Mouse (Mus musculus): Measurements from ENCODE around the gene Gm26920. TPM values are rescaled to one million over a fixed set of nuclear protein-coding genes. Genes with fewer than 3 reads are reported as not detected.

Gene Gm26920
- polyA plus RNA-seq, 1 experiment: not detected

DNA sequence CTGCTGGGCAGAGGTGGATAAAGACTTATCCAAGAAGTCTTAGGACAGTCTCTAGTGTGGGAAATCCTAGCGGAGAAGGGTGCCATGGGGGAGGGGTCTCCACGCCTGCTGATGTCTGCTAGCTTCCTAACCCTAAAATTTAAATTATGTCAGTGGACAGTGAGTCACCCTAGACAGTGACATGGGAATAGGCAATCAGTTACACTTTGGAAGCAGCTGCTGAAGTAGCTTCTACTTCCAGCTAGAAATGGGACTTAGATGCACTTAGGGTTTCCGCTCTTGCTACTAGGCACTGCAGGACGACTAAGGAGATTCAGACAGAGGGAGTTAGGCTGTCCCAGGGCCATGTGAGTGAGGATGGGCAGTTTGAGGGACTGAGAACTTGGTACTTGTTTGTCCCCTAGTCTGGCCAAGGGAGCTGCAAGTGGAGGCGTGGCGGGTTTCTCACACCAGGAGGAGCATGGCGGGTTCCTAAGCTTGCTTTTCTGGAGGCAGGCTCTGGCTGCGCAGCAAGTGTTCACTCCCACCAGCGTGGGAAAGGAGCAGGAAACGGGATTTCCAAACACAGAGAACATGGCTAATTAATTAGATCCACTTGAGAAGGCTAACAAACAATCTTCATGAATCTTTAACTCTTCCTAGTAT is 79.5 kb downstream of the Gm26920 start:
- Histone ChIP-seq H3K27ac (ENCODE audit: insufficient read depth, low read depth, low read length) (no peak overlapping the region), H3K4me3 (ENCODE audit: insufficient read depth, low read depth, low read length) (no peak overlapping the region), H3K4me1 (ENCODE audit: control insufficient read depth, insufficient read depth, low read length) (peaks cover 14% of the 10 kb centered on the region)
- WGBS: 48% methylated on average over 10 of the region's 10 CpGs
- TF ChIP-seq POLR2A (IDR thresholded peaks at IDR 0.05; ENCODE audit: insufficient read depth, low read depth, low read length): no peak
- TF ChIP-seq CTCF (IDR thresholded peaks at IDR 0.05; ENCODE audit: insufficient read depth, low read depth, low read length): no peak

DNA sequence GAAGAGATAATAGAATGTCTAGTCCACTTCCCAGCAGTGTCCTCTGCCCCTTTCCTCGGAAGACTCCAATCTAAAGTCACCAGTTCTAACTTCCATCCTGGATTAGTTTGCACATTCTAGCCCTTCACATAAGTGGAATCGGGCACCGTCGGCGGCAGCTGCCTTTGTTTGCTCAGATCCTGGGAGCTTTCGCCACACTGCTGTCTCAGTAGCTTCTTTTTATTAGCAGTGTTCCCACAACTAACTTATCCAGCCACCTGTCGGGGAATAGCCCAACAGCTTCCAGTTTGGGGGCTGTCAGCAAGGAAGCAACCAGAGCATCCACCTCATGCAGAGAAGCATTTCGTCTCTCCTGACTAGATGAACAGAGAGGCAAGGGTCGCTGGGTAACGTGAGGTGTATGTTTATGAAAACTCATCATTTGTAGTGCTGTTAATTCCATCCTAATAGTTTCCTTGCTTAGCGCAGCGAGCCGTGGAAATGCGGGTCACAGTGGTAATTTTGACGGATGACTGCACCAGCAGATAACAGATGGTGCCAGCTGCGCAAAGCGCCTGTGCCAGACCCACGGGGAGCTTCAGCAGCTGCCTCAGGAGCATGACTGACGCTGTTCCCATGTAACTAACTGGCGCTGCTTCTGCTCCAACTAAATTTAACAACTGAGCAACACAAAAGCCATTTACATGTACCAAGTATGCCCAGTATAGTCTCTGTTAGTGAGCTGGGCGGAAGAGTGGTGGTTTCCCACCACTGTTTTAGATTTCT is 80.7 kb downstream of the Gm26920 start:
- WGBS: 41% methylated on average over 21 of the region's 21 CpGs

DNA sequence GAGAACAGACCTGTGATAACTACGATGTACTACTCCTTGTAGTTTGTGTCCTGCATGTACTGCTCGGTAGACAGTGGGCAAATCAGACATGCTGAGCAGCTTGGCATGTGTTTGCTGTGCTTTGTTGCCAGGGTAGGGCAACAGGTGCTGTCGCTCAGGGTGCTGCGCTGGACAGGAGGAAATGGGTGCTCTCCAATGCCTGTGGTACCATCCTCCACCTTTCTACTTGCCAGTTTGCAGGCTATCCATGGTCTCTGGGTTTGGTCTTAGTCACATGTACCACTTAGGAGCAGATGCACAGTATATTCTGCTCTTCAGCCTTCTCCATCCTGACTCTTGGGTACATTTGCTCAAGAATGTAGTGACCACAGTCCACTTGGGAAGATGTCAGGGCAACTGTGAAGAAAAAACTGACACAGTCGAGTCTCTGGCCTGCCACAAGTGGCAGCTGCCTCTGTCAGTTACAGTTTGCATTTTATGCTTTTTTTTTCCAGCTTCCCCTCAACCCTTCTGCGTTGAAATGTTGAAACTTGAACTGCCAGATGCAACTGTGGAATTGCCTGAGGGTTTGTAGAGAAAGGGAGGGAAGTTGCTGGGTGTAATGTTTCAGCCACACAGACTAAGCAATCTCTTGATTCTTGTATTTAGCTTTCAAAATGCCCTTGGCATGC is 82.1 kb downstream of the Gm26920 start:
- no peak overlapping the region for H3K4me3 ChIP-seq (ENCODE audit: insufficient read depth, low read depth, low read length)
- H3K27ac ChIP-seq (ENCODE audit: insufficient read depth, low read depth, low read length): no peak overlapping the region
- TF ChIP-seq POLR2A (IDR thresholded peaks at IDR 0.05; ENCODE audit: insufficient read depth, low read depth, low read length) (no peak), CTCF (IDR thresholded peaks at IDR 0.05; ENCODE audit: insufficient read depth, low read depth, low read length) (no peak)
- 76% methylated on average over 6 of the region's 6 CpGs for WGBS
- peaks cover 12% of the 10 kb centered on the region for H3K4me1 ChIP-seq (ENCODE audit: control insufficient read depth, insufficient read depth, low read length)

More for the DNA sequence above, 80.7 kb downstream of the Gm26920 start:
- TF ChIP-seq CTCF (IDR thresholded peaks at IDR 0.05; ENCODE audit: insufficient read depth, low read depth, low read length): no peak
- no peak for TF ChIP-seq POLR2A (IDR thresholded peaks at IDR 0.05; ENCODE audit: insufficient read depth, low read depth, low read length)
- H3K4me3 ChIP-seq (ENCODE audit: insufficient read depth, low read depth, low read length): no peak overlapping the region
- peaks cover 14% of the 10 kb centered on the region for H3K4me1 ChIP-seq (ENCODE audit: control insufficient read depth, insufficient read depth, low read length)
- no peak overlapping the region for H3K27ac ChIP-seq (ENCODE audit: insufficient read depth, low read depth, low read length)

DNA sequence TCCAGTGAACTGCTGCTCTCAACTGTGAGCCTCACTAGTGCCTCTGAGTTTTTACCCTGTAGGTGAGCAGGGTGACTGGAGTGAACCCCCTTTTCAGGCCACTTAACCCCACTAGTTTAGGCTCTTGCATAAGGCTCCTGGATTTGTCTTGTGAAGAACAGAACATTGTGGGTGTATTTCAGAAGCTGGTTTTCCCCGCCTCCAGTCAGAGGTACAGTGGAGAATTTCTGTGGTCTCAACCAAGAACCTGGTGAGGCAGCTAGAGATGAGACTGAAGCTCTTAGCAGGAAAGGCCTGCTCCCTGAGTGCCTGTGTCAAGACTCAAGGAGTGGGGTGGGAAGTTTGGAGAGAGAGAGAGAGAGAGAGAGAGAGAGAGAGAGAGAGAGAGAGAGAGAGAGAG is 82.6 kb downstream of the Gm26920 start:
- 85% methylated on average over 1 of the region's 1 CpGs for WGBS
- TF ChIP-seq POLR2A (IDR thresholded peaks at IDR 0.05; ENCODE audit: insufficient read depth, low read depth, low read length): no peak
- TF ChIP-seq CTCF (IDR thresholded peaks at IDR 0.05; ENCODE audit: insufficient read depth, low read depth, low read length): no peak
- peaks cover 10% of the 10 kb centered on the region for H3K4me1 ChIP-seq (ENCODE audit: control insufficient read depth, insufficient read depth, low read length)
- H3K4me3 ChIP-seq (ENCODE audit: insufficient read depth, low read depth, low read length): no peak overlapping the region
- H3K27ac ChIP-seq (ENCODE audit: insufficient read depth, low read depth, low read length): no peak overlapping the region

Other genes with a start within 250 kb of the Gm26920 start
- gene Zfp940, start 236.7 kb downstream of the Gm26920 start, polyA plus RNA-seq (2012; ENCODE audit: insufficient read depth, insufficient read length, low replicate concordance, missing spikeins): not detected in 2 replicates
- not detected in 2 replicates for gene Zfp420, start 230.4 kb downstream of the Gm26920 start, polyA plus RNA-seq (2012; ENCODE audit: insufficient read depth, insufficient read length, low replicate concordance, missing spikeins)
- gene Zfp27, start 183.8 kb downstream of the Gm26920 start, polyA plus RNA-seq (2012; ENCODE audit: insufficient read depth, insufficient read length, low replicate concordance, missing spikeins): not detected in 2 replicates
- gene Zfp383, start 182.2 kb downstream of the Gm26920 start, polyA plus RNA-seq (2012; ENCODE audit: insufficient read depth, insufficient read length, low replicate concordance, missing spikeins): not detected in 2 replicates
- not detected in 2 replicates for gene Zfp74, start 136.3 kb downstream of the Gm26920 start, polyA plus RNA-seq (2012; ENCODE audit: insufficient read depth, insufficient read length, low replicate concordance, missing spikeins)
- not detected in 2 replicates for gene Zfp568, start 106.5 kb downstream of the Gm26920 start, polyA plus RNA-seq (2012; ENCODE audit: insufficient read depth, insufficient read length, low replicate concordance, missing spikeins)
- gene Zfp14, start 39.0 kb downstream of the Gm26920 start, polyA plus RNA-seq (2012; ENCODE audit: insufficient read depth, insufficient read length, low replicate concordance, missing spikeins): not detected in 2 replicates
- gene Zfp82, start 17.5 kb downstream of the Gm26920 start, polyA plus RNA-seq (2012; ENCODE audit: insufficient read depth, insufficient read length, low replicate concordance, missing spikeins): not detected in 2 replicates
- gene Zfp566, start 117 bp upstream of the Gm26920 start, polyA plus RNA-seq (2012; ENCODE audit: insufficient read depth, insufficient read length, low replicate concordance, missing spikeins): not detected in 2 replicates
- 238 TPM in 1 of 2 replicates, not detected in the other for gene Zfp260, start 4.4 kb upstream of the Gm26920 start, polyA plus RNA-seq (2012; ENCODE audit: insufficient read depth, insufficient read length, low replicate concordance, missing spikeins)
- not detected in 2 replicates for gene Zfp382, start 31.5 kb upstream of the Gm26920 start, polyA plus RNA-seq (2012; ENCODE audit: insufficient read depth, insufficient read length, low replicate concordance, missing spikeins)
- not detected in 2 replicates for gene Zfp146, start 79.3 kb upstream of the Gm26920 start, polyA plus RNA-seq (2012; ENCODE audit: insufficient read depth, insufficient read length, low replicate concordance, missing spikeins)
- not detected in 2 replicates for gene Cox7a1, start 93.7 kb upstream of the Gm26920 start, polyA plus RNA-seq (2012; ENCODE audit: insufficient read depth, insufficient read length, low replicate concordance, missing spikeins)
- 469 TPM in 1 of 2 replicates, not detected in the other for gene Capns1, start 108.4 kb upstream of the Gm26920 start, polyA plus RNA-seq (2012; ENCODE audit: insufficient read depth, insufficient read length, low replicate concordance, missing spikeins)
- gene Polr2i, start 141.5 kb upstream of the Gm26920 start, polyA plus RNA-seq (2012; ENCODE audit: insufficient read depth, insufficient read length, low replicate concordance, missing spikeins): not detected in 2 replicates
- not detected in 2 replicates for gene Tbcb, start 141.9 kb upstream of the Gm26920 start, polyA plus RNA-seq (2012; ENCODE audit: insufficient read depth, insufficient read length, low replicate concordance, missing spikeins)
- not detected in 2 replicates for gene Ovol3, start 145.3 kb upstream of the Gm26920 start, polyA plus RNA-seq (2012; ENCODE audit: insufficient read depth, insufficient read length, low replicate concordance, missing spikeins)
- not detected in 2 replicates for gene Thap8, start 189.7 kb upstream of the Gm26920 start, polyA plus RNA-seq (2012; ENCODE audit: insufficient read depth, insufficient read length, low replicate concordance, missing spikeins)
- not detected in 2 replicates for gene Wdr62, start 190.0 kb upstream of the Gm26920 start, polyA plus RNA-seq (2012; ENCODE audit: insufficient read depth, insufficient read length, low replicate concordance, missing spikeins)
- gene Clip3, start 201.3 kb upstream of the Gm26920 start, polyA plus RNA-seq (2012; ENCODE audit: insufficient read depth, insufficient read length, low replicate concordance, missing spikeins): 737 TPM in 1 of 2 replicates, not detected in the other
- gene Alkbh6, start 218.3 kb upstream of the Gm26920 start, polyA plus RNA-seq (2012; ENCODE audit: insufficient read depth, insufficient read length, low replicate concordance, missing spikeins): not detected in 2 replicates
- not detected in 2 replicates for gene Syne4, start 224.4 kb upstream of the Gm26920 start, polyA plus RNA-seq (2012; ENCODE audit: insufficient read depth, insufficient read length, low replicate concordance, missing spikeins)
- not detected in 2 replicates for gene E130208F15Rik, start 231.3 kb upstream of the Gm26920 start, polyA plus RNA-seq (2012; ENCODE audit: insufficient read depth, insufficient read length, low replicate concordance, missing spikeins)
- not detected in 2 replicates for gene Sdhaf1, start 233.5 kb upstream of the Gm26920 start, polyA plus RNA-seq (2012; ENCODE audit: insufficient read depth, insufficient read length, low replicate concordance, missing spikeins)

Data from olfactory bulb, adult 2 months (tissue).